Mouse (Mus musculus) kidney, embryonic 14.5 days (tissue): ENCODE measurements around the gene Tbc1d32. TPM values are rescaled to one million over a fixed set of nuclear protein-coding genes. Genes with fewer than 3 reads are reported as not detected.

Source experiments
- ATAC-seq: fragments of 200-750 bp; cut with Nextera tagmentation; 2 replicates; pipeline ENCODE4 v1.8.0; 2017; ENCODE audit warnings: moderate number of reproducible peaks, mild to moderate bottlenecking, moderate TSS enrichment, moderate library complexity; ENCODE audit not compliant: low FRiP score, low TSS enrichment
- H3K27ac ChIP-seq: fragments of 300-500 bp; sonication (generic); 2 replicates; pipeline ENCODE4 v1.5.1; 2014; ENCODE audit warnings: low read depth, mild to moderate bottlenecking, low read length, moderate library complexity, mixed read lengths
- H3K27me3 ChIP-seq: fragments of 300-500 bp; sonication (generic); 2 replicates; pipeline ENCODE4 v1.6.1; 2014; ENCODE audit warnings: mild to moderate bottlenecking, low read length; ENCODE audit not compliant: control insufficient read depth, insufficient read depth
- H3K36me3 ChIP-seq: fragments of 300-500 bp; sonication (generic); 2 replicates; pipeline ENCODE4 v1.6.1; 2014; ENCODE audit warnings: low read length, mixed read lengths; ENCODE audit not compliant: control insufficient read depth, insufficient read depth
- H3K4me1 ChIP-seq: fragments of 300-500 bp; sonication (generic); 2 replicates; pipeline ENCODE4 v1.6.1; 2014; ENCODE audit warnings: low read length, mixed read lengths; ENCODE audit not compliant: control insufficient read depth, insufficient read depth
- H3K4me2 ChIP-seq: fragments of 300-500 bp; sonication (generic); replicated peaks from 2 replicates; pipeline ENCODE4 v1.6.1; 2014; ENCODE audit warnings: low read depth, mild to moderate bottlenecking, low read length
- H3K4me3 ChIP-seq: fragments of 300-500 bp; sonication (generic); 2 replicates; pipeline ENCODE4 v1.5.1; 2014; ENCODE audit warnings: mild to moderate bottlenecking, low read length
- H3K9ac ChIP-seq: fragments of 300-500 bp; sonication (generic); 2 replicates; pipeline ENCODE4 v1.6.1; 2014; ENCODE audit warnings: low read depth, mild to moderate bottlenecking, low read length, moderate library complexity
- H3K9me3 ChIP-seq: fragments of 300-500 bp; sonication (generic); 2 replicates; pipeline ENCODE4 v1.6.1; 2016; ENCODE audit warnings: low read length; ENCODE audit not compliant: control insufficient read depth
- WGBS: fragments of 180-500 bp; shearing (Covaris S2); extraction: QIAGEN DNeasy Blood & Tissue Kit; methylation state at CpG from one replicate; pipeline ENCODE4 v1.1.7; 2014; 5-methylcytosine and 5-hydroxymethylcytosine counted together
- polyA plus RNA-seq: library from polyadenylated mRNA; unstranded; fragments of >200 nt; fragmentation: Nextera tagmentation; extraction: Ambion mirVana; gene quantifications from 2 replicates; pipeline ENCODE4 v1.2.1, GENCODE M21; 2014

The Tbc1d32 gene
- polyA plus RNA-seq, 1 experiment from 2014 or later = 6.1 TPM

- no peaks in the 10 kb centered on the region for H3K27me3 ChIP-seq
- no peak overlapping the region for H3K9ac ChIP-seq
- no peak for ATAC-seq
- H3K4me1 ChIP-seq = no peaks in the 10 kb centered on the region
- H3K4me2 ChIP-seq = no peak overlapping the region
- no peak overlapping the region for H3K4me3 ChIP-seq
- no peaks in the 10 kb centered on the region for H3K36me3 ChIP-seq
- no peak overlapping the region for H3K27ac ChIP-seq
- H3K9me3 ChIP-seq = no peaks in the 10 kb centered on the region
Measured at GRCm38 (mm10) chr10:56096757-56097156, 131.7 kb downstream of the Tbc1d32 start.

- Histone ChIP-seq H3K4me2 (no peak overlapping the region), H3K9ac (no peak overlapping the region), H3K27me3 (no peaks in the 10 kb centered on the region), H3K9me3 (no peaks in the 10 kb centered on the region), H3K27ac (no peak overlapping the region), H3K36me3 (no peaks in the 10 kb centered on the region), H3K4me1 (no peaks in the 10 kb centered on the region), H3K4me3 (no peak overlapping the region)
- ATAC-seq = no peak
- 84% methylated on average over 5 of the region's 5 CpGs for WGBS
Measured at GRCm38 (mm10) chr10:56094586-56094985, 133.9 kb downstream of the Tbc1d32 start.

GRCm38 (mm10) chr10:56089714-56090113, 138.8 kb downstream of the Tbc1d32 start:
- Histone ChIP-seq H3K27ac (no peak overlapping the region), H3K36me3 (no peaks in the 10 kb centered on the region), H3K27me3 (no peaks in the 10 kb centered on the region), H3K4me1 (no peaks in the 10 kb centered on the region), H3K4me2 (no peak overlapping the region), H3K9me3 (no peaks in the 10 kb centered on the region), H3K4me3 (no peak overlapping the region), H3K9ac (no peak overlapping the region)
- ATAC-seq = no peak
- 83% methylated on average over 4 of the region's 4 CpGs for WGBS

- H3K4me2 ChIP-seq = no peak overlapping the region
- no peak overlapping the region for H3K4me3 ChIP-seq
- 87% methylated on average over 2 of the region's 2 CpGs for WGBS
- H3K27ac ChIP-seq = no peak overlapping the region
- no peaks in the 10 kb centered on the region for H3K27me3 ChIP-seq
- H3K9me3 ChIP-seq = no peaks in the 10 kb centered on the region
- ATAC-seq = no peak
- no peaks in the 10 kb centered on the region for H3K4me1 ChIP-seq
- no peaks in the 10 kb centered on the region for H3K36me3 ChIP-seq
- no peak overlapping the region for H3K9ac ChIP-seq
Measured at GRCm38 (mm10) chr10:56062746-56063145, 165.7 kb downstream of the Tbc1d32 start.

GRCm38 (mm10) chr10:56061238-56061830, 167.2 kb downstream of the Tbc1d32 start:
- H3K9ac ChIP-seq = no peak overlapping the region
- no peak overlapping the region for H3K27ac ChIP-seq
- no peak overlapping the region for H3K4me3 ChIP-seq
- H3K9me3 ChIP-seq = no peaks in the 10 kb centered on the region
- H3K4me2 ChIP-seq = no peak overlapping the region
- no peaks in the 10 kb centered on the region for H3K27me3 ChIP-seq
- WGBS = 72% methylated on average over 2 of the region's 2 CpGs
- no peaks in the 10 kb centered on the region for H3K36me3 ChIP-seq
- ATAC-seq = peak; percentile 72; the same call in 1 of the 2 replicates
- no peaks in the 10 kb centered on the region for H3K4me1 ChIP-seq

- Histone ChIP-seq H3K27ac (no peak overlapping the region), H3K9ac (no peak overlapping the region), H3K36me3 (no peaks in the 10 kb centered on the region), H3K9me3 (no peaks in the 10 kb centered on the region), H3K27me3 (no peaks in the 10 kb centered on the region), H3K4me3 (no peak overlapping the region), H3K4me2 (no peak overlapping the region), H3K4me1 (no peaks in the 10 kb centered on the region)
- WGBS = 75% methylated on average over 3 of the region's 3 CpGs
- ATAC-seq = no peak
Measured at GRCm38 (mm10) chr10:56058979-56059422, 169.5 kb downstream of the Tbc1d32 start.

- no peak overlapping the region for H3K27ac ChIP-seq
- H3K4me3 ChIP-seq = no peak overlapping the region
- no peaks in the 10 kb centered on the region for H3K36me3 ChIP-seq
- H3K9me3 ChIP-seq = no peaks in the 10 kb centered on the region
- no peak for ATAC-seq
- no peaks in the 10 kb centered on the region for H3K4me1 ChIP-seq
- H3K4me2 ChIP-seq = no peak overlapping the region
- H3K9ac ChIP-seq = no peak overlapping the region
- H3K27me3 ChIP-seq = no peaks in the 10 kb centered on the region
Measured at GRCm38 (mm10) chr10:56025400-56025799, 203.1 kb downstream of the Tbc1d32 start.

- Histone ChIP-seq H3K4me3 (no peak overlapping the region), H3K9me3 (no peaks in the 10 kb centered on the region), H3K4me1 (no peaks in the 10 kb centered on the region), H3K27ac (no peak overlapping the region), H3K4me2 (no peak overlapping the region), H3K9ac (no peak overlapping the region), H3K27me3 (no peaks in the 10 kb centered on the region), H3K36me3 (no peaks in the 10 kb centered on the region)
- WGBS = 91% methylated on average over 2 of the region's 2 CpGs
- no peak for ATAC-seq
Measured at GRCm38 (mm10) chr10:56024579-56024978, 203.9 kb downstream of the Tbc1d32 start.

GRCm38 (mm10) chr10:55979898-55980521, 248.5 kb downstream of the Tbc1d32 start:
- Histone ChIP-seq H3K36me3 (no peaks in the 10 kb centered on the region), H3K27me3 (no peaks in the 10 kb centered on the region), H3K9me3 (no peaks in the 10 kb centered on the region), H3K4me3 (no peak overlapping the region), H3K4me2 (no peak overlapping the region), H3K9ac (no peak overlapping the region), H3K27ac (no peak overlapping the region), H3K4me1 (no peaks in the 10 kb centered on the region)
- 27% methylated on average over 2 of the region's 2 CpGs for WGBS
- peak; percentile 91 for ATAC-seq
